ENCODE assay signal across 21 mouse cellular contexts in the genomic region with DNA sequence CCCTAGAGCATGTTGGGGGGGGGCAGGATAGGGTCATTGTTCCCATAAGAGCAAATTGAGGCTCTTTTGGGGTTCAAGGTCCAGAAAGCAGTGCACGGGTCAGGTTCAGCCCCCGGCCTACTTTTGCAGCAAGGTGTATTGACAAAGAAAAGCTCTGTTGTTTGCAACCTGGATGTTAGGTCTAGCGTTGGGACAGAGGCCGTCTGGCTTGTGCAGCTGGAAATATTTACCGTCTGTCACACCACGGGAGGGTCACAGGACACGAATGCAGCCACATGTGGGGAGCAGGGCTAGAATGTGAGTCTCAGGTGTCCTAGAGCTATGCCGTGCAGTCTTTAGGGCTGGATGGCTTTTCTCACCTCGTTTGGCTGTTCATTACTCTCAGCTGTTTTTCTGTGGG. TPM values are rescaled to one million over a fixed set of nuclear protein-coding genes. Genes with fewer than 3 reads are reported as not detected.
DNase-seq lines count a peak whose midpoint lies in the region; ATAC-seq and TF ChIP-seq lines count a peak whose summit lies in the region.
"Had no signal": no experiment of that assay in that cellular context is flagged by ENCODE, and none has a peak within 500 bp of the region (broad histone marks: within the 10 kb centered on the region; RNA-seq: fewer than 3 reads in every experiment).

No protein-coding gene starts in this region.

- H3K4me3 ChIP-seq in liver, embryonic 13.5 days (replicated peaks) = no peak overlapping the region
- H3K4me3 ChIP-seq in embryonic facial prominence, embryonic 13.5 days = no peak overlapping the region
- H3K4me3 ChIP-seq in limb, embryonic 12.5 days (replicated peaks) = no peak overlapping the region
- no peak overlapping the region for H3K4me3 ChIP-seq in forebrain, postnatal 0 days (ENCODE audit: low read depth, low read length)
- H3K4me3 ChIP-seq: forebrain, embryonic 15.5 days; hindbrain, embryonic 12.5 days; neural tube, embryonic 13.5 days had no signal

- WGBS in liver, embryonic 13.5 days (ENCODE audit: insufficient replicate concordance) = 69% methylated on average over 9 of the region's 9 CpGs
- 37% methylated on average over 9 of the region's 9 CpGs for WGBS in embryonic facial prominence, embryonic 13.5 days
- 27% methylated on average over 9 of the region's 9 CpGs for WGBS in limb, embryonic 12.5 days
- 88% methylated on average over 9 of the region's 9 CpGs for WGBS in forebrain, postnatal 0 days

- peak overlapping the region; percentile 43; the same call in 1 of the 2 replicates for H3K27ac ChIP-seq in liver, embryonic 13.5 days
- H3K27ac ChIP-seq in embryonic facial prominence, embryonic 13.5 days = no peak overlapping the region
- H3K27ac ChIP-seq in limb, embryonic 12.5 days = peak overlapping the region; percentile 82
- no peak overlapping the region for H3K27ac ChIP-seq in forebrain, postnatal 0 days (ENCODE audit: low read depth, low read length)
- H3K27ac ChIP-seq: forebrain, embryonic 15.5 days; neural tube, embryonic 13.5 days had no signal

- TF ChIP-seq CTCF in forebrain, postnatal 0 days (IDR thresholded peaks at IDR 0.05; ENCODE audit: low read depth) = no peak

- H3K36me3 ChIP-seq in liver, embryonic 13.5 days = peaks cover 34% of the 10 kb centered on the region
- peaks cover 82% of the 10 kb centered on the region for H3K36me3 ChIP-seq in embryonic facial prominence, embryonic 13.5 days
- H3K36me3 ChIP-seq in limb, embryonic 12.5 days = peaks cover 67% of the 10 kb centered on the region
- peaks cover 64% of the 10 kb centered on the region for H3K36me3 ChIP-seq in forebrain, postnatal 0 days (ENCODE audit: insufficient read depth)

- no peak for DNase-seq in liver, embryonic 13.5 days
- no peak for DNase-seq in liver
- peak; percentile 17 for DNase-seq in mesoderm, embryonic 11.5 days (ENCODE audit: low read depth, low spot score)
- DNase-seq in frontal cortex, adult 2 months (ENCODE audit: extremely low spot score in 1 of 2, low spot score in 1 of 2) = no peak
- no peak for DNase-seq in forebrain, postnatal 0 days
- DNase-seq: adrenal gland, adult 8-10 months; cerebellum, adult 9-11 months; heart, postnatal 10 days; kidney, adult 9 months; kidney, postnatal 25 days; midbrain, embryonic 14.5 days; right cerebral cortex, postnatal 14 days; spleen, adult 18-20 months; thymus, postnatal 25 days had no signal

- H3K27me3 ChIP-seq in liver, embryonic 13.5 days = no peaks in the 10 kb centered on the region
- H3K27me3 ChIP-seq in embryonic facial prominence, embryonic 13.5 days = no peaks in the 10 kb centered on the region
- H3K27me3 ChIP-seq in limb, embryonic 12.5 days = no peaks in the 10 kb centered on the region
- H3K27me3 ChIP-seq in forebrain, postnatal 0 days (ENCODE audit: insufficient read depth, low read length) = no peaks in the 10 kb centered on the region
- H3K27me3 ChIP-seq: forebrain, embryonic 15.5 days; hindbrain, embryonic 12.5 days; neural tube, embryonic 13.5 days; Patski had no signal

- no peaks in the 10 kb centered on the region for H3K9me3 ChIP-seq in liver, embryonic 13.5 days (replicated peaks)
- no peaks in the 10 kb centered on the region for H3K9me3 ChIP-seq in embryonic facial prominence, embryonic 13.5 days
- no peaks in the 10 kb centered on the region for H3K9me3 ChIP-seq in limb, embryonic 12.5 days
- H3K9me3 ChIP-seq in forebrain, postnatal 0 days (ENCODE audit: low read length) = no peaks in the 10 kb centered on the region
- H3K9me3 ChIP-seq: forebrain, embryonic 15.5 days; hindbrain, embryonic 12.5 days; neural tube, embryonic 13.5 days had no signal

- H3K9ac ChIP-seq in liver, embryonic 13.5 days = no peak overlapping the region
- 0 out of 2 replicates have a peak overlapping the region, but pooled peaks have one; percentile 11 for H3K9ac ChIP-seq in embryonic facial prominence, embryonic 13.5 days
- H3K9ac ChIP-seq in limb, embryonic 12.5 days (replicated peaks) = no peak overlapping the region
- H3K9ac ChIP-seq in forebrain, postnatal 0 days = no peak overlapping the region
- H3K9ac ChIP-seq: forebrain, embryonic 15.5 days; hindbrain, embryonic 12.5 days; neural tube, embryonic 13.5 days had no signal

- peak; percentile 39 for ATAC-seq in liver, embryonic 13.5 days (ENCODE audit: low read depth)
- no peak for ATAC-seq in embryonic facial prominence, embryonic 13.5 days (ENCODE audit: insufficient number of reproducible peaks, insufficient read depth, low FRiP score, low TSS enrichment, low read depth)
- ATAC-seq in limb, embryonic 12.5 days (ENCODE audit: insufficient number of reproducible peaks, insufficient read depth, low FRiP score, low TSS enrichment, low read depth) = no peak
- ATAC-seq in forebrain, postnatal 0 days = no peak
- ATAC-seq: forebrain, embryonic 15.5 days; Patski had no signal

- H3K4me2 ChIP-seq in liver, embryonic 13.5 days = no peak overlapping the region
- H3K4me2 ChIP-seq in embryonic facial prominence, embryonic 13.5 days = no peak overlapping the region
- H3K4me2 ChIP-seq in limb, embryonic 12.5 days = no peak overlapping the region
- no peak overlapping the region for H3K4me2 ChIP-seq in forebrain, postnatal 0 days (ENCODE audit: low read depth)
- H3K4me2 ChIP-seq: forebrain, embryonic 15.5 days; heart, embryonic 11.5 days; hindbrain, embryonic 12.5 days; neural tube, embryonic 13.5 days had no signal

- H3K4me1 ChIP-seq in liver, embryonic 13.5 days (replicated peaks) = peaks cover 11% of the 10 kb centered on the region
- peaks cover 16% of the 10 kb centered on the region for H3K4me1 ChIP-seq in embryonic facial prominence, embryonic 13.5 days
- H3K4me1 ChIP-seq in limb, embryonic 12.5 days (replicated peaks) = peaks cover 34% of the 10 kb centered on the region
- no peaks in the 10 kb centered on the region for H3K4me1 ChIP-seq in forebrain, postnatal 0 days (ENCODE audit: insufficient read depth)
- H3K4me1 ChIP-seq: neural tube, embryonic 13.5 days had no signal

RNA-seq across cellular contexts. Expression of a gene that starts 42.5 kb away (rescaled TPM):
- 7.0 and 7.6 TPM in 2 replicates for polyA plus RNA-seq in liver, embryonic 13.5 days (2015; fragmentation: Nextera tagmentation; extraction: Ambion mirVana)
- 57.2 and 59.2 TPM in 2 replicates for polyA plus RNA-seq in embryonic facial prominence, embryonic 13.5 days (2015; fragmentation: Nextera tagmentation; extraction: Ambion mirVana)
- 48.0 and 48.1 TPM in 2 replicates for polyA plus RNA-seq in limb, embryonic 12.5 days (2016; fragmentation: Nextera tagmentation; extraction: Ambion mirVana)
- polyA plus RNA-seq in frontal cortex, adult 2 months (2012; rRNA removed) = 28.3 and 30.0 TPM in 2 replicates
- total RNA-seq in forebrain, postnatal 0 days (2014; rRNA removed) = 38.1 and 43.9 TPM in 2 replicates
- polyA plus RNA-seq in forebrain, postnatal 0 days (2015; fragmentation: Nextera tagmentation; extraction: Ambion mirVana) = 26.6 and 27.7 TPM in 2 replicates

RNA-seq across cellular contexts. Expression of a gene that starts 43.0 kb away (rescaled TPM):
- polyA plus RNA-seq in liver, embryonic 13.5 days (2015; fragmentation: Nextera tagmentation; extraction: Ambion mirVana) = 141 and 148 TPM in 2 replicates
- polyA plus RNA-seq in embryonic facial prominence, embryonic 13.5 days (2015; fragmentation: Nextera tagmentation; extraction: Ambion mirVana) = 185 and 205 TPM in 2 replicates
- 184 and 185 TPM in 2 replicates for polyA plus RNA-seq in limb, embryonic 12.5 days (2016; fragmentation: Nextera tagmentation; extraction: Ambion mirVana)
- 374 and 403 TPM in 2 replicates for polyA plus RNA-seq in frontal cortex, adult 2 months (2012; rRNA removed)
- total RNA-seq in forebrain, postnatal 0 days (2014; rRNA removed) = 266 and 507 TPM in 2 replicates
- polyA plus RNA-seq in forebrain, postnatal 0 days (2015; fragmentation: Nextera tagmentation; extraction: Ambion mirVana) = 102 and 129 TPM in 2 replicates

RNA-seq across cellular contexts. Expression of a gene that starts 43.0 kb away (rescaled TPM):
- 2.0 and 3.0 TPM in 2 replicates for polyA plus RNA-seq in liver, embryonic 13.5 days (2015; fragmentation: Nextera tagmentation; extraction: Ambion mirVana)
- polyA plus RNA-seq in embryonic facial prominence, embryonic 13.5 days (2015; fragmentation: Nextera tagmentation; extraction: Ambion mirVana) = 13.4 and 13.6 TPM in 2 replicates
- 10.4 and 11.8 TPM in 2 replicates for polyA plus RNA-seq in limb, embryonic 12.5 days (2016; fragmentation: Nextera tagmentation; extraction: Ambion mirVana)
- polyA plus RNA-seq in frontal cortex, adult 2 months (2012; rRNA removed) = 21.5 and 26.0 TPM in 2 replicates
- total RNA-seq in forebrain, postnatal 0 days (2014; rRNA removed) = 23.1 and 28.7 TPM in 2 replicates
- 12.7 and 17.4 TPM in 2 replicates for polyA plus RNA-seq in forebrain, postnatal 0 days (2015; fragmentation: Nextera tagmentation; extraction: Ambion mirVana)

Comparison
In these comparisons a context has a peak if more than half of its experiments do, and no peak if none do; other contexts are left out.
1. H3K27ac ChIP-seq: peak in liver, embryonic 13.5 days (single experiment) and limb, embryonic 12.5 days (single experiment); none in embryonic facial prominence, embryonic 13.5 days (single experiment) and forebrain, postnatal 0 days (single experiment).